Mouse (Mus musculus): Measurements from ENCODE around the gene Akap1.

Akap1 gene

DNA sequence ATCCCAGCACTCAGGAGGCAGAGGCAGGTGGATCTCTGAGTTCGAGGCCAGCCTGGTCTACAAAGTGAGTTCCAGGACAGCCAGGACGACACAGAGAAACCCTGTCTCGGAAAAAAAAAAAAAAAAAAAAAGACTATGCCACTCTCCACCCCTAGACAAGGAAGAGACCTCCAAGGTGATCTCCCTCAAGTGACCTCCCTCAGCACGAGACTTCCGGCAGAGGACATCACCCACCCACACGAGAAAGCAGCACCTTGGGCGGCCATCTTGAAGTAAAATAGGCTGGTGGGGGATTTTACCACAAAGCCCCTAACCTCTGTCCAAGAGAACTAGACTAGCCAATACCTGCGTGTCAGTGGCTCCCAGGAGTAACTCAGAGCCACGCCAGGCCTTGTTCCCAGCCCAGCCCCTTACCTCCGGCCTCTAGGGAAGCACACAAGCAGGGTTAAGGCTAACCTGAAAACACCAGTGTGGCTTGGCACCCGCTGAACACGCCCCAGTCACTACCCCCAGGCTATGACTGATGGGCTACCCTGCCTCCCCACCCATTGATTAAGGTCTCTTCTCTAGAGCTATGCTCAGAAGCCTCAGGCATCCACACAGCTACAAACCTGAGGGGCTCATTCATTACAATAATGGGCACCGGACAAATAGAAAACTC, 21.9 kb downstream of the Akap1 start:
- DNase-seq (ENCODE audit: low read depth, low spot score), result no peak

DNA sequence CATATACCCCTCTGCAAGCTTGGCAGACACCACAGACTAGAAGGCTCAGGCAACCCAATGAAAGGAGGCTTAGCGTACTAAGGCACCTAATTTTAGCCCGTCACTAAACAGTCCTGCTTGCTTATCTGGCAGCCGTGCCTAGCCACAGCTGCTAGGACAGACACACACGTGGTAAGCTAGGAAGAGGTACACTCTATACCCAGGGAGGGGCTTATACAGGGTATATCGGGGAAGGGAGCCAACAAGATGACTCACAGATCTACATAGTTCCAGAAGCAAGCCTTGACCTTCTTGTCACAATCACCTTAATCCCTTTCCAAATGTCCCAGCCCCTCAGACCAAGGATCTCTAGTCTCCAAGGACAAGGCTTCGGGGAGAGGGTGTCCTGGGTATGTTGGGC, 23.0 kb downstream of the Akap1 start:
- no peak for DNase-seq (ENCODE audit: low read depth, low spot score)

DNA sequence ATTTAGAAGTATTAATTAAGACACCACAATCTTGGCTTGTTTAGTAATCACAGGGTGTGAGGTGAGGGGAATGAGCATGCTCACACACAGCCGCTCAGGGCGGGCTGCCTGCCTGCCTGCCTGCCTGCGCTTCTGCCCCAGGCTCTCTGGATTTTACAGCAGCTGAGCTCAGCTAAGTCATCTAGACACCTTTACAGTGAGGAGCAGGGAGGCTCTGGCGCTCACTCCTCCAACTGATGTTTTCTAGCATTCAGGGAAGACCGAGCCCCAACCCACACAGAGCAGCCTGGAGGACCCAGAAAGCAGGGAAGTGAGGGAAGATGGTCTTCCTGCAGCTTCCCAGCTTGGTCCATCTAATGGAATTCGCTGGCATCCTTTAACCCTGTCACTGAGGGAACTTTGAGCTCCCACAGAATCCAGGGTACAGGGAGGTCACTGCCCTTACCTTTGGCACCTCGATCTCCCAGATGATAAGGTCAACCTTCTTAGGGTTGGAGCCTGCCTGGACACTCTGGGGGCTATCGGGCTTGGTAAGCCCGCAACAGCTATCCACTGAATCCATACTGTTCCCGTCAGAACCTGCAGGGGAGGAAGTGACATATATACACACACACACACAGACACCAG, 23.5 kb downstream of the Akap1 start:
- no peak for DNase-seq (ENCODE audit: low read depth, low spot score)

DNA sequence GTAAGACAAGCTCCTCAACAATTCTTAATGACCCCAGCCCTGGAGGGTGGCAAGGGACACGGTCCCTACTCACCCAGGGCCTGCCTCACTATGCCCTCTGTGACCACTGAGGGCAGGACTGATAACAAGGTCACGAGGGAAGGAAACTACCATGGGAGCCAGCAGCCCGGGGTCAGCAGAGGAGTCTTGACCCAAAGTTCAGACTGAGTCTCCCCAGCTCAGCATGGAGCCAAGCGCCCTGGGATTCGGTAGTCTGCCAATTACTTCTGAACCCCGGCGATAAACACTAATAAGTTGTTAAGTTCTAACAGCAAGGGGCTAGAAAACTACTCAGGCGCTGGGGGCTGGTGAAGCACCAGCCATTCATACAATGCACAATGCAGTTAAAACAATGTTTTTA, 24.1 kb downstream of the Akap1 start:
- DNase-seq (ENCODE audit: low read depth, low spot score), result no peak

DNA sequence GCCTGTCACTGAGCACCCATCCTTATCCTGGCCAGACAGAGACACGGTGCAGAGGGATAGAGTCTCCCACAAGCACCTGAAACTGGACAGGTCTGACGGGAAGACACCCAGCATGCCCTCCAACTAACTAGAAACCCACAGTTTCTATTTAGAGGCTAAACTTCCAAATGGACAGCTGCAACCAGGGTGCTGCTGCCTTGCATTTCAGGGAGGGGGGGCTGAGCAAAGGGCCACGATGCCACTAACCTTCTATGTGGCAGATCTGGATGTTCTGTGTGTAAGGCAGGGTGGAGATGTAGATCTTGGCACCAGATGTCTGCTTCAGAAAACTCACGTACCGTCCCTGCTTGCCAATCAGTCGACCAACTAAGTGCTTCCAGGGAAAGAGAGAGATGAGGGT, 25.0 kb downstream of the Akap1 start:
- no peak for DNase-seq (ENCODE audit: low read depth, low spot score)

DNA sequence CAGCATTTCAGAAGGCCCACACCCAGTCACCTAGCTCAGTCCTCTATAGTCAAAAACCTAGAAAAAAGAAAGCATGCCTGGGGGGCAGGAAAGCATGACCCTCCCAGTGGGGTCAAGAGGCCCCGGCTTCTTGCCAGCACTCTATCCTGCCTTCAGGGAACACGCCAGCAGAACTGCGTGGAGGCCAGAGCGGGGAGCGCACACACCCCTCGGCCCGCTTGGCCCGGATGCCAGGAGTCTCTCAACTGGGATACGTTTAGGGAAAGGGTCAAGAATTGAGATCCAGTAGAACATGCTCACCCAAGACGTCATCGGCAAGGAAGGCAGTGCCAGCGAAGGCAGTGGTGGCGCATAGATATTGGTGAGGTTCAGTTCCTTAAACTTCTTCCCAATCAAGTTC, 25.8 kb downstream of the Akap1 start:
- no peak for DNase-seq (ENCODE audit: low read depth, low spot score)

DNA sequence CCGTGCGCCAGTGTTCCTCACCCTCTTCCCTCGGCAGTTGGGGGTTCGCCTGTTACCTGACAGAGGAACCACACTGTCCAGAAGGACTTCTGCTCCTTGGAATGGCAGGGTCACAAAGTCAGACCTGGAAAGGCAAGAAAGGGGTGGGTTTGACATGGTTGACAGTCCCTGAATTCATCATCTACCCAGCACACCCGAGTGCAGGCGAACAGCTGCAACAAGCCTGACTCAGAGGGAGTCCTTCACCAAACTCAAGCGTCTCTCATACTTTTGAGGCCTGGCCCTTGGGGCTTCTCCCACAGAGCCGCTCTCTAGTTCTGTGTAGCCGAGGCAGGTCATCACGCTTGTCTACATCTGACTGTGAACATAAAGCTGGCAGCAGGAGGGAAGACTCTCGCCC, 29.8 kb downstream of the Akap1 start:
- DNase-seq (ENCODE audit: low read depth, low spot score), result no peak

DNA sequence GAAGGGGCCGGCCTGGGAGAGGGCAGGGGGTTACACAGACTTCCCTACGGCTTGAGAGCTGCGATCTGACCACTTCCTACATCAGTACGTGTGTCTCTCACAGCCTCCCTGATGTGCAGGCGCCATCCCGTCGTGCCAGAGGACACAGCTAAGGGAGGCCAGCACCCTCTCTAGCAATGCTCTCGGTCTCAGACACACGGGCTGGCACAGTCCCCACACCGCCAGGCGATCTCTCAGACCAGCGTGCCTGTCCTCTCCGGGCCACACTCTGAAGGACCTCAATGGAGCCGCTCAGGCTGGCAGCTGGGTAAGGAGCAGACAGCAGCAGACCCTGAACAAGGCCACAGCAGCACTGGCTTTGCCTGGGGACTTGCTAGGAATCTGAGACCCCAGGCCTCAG, 30.3 kb downstream of the Akap1 start:
- no peak for DNase-seq (ENCODE audit: low read depth, low spot score)

DNA sequence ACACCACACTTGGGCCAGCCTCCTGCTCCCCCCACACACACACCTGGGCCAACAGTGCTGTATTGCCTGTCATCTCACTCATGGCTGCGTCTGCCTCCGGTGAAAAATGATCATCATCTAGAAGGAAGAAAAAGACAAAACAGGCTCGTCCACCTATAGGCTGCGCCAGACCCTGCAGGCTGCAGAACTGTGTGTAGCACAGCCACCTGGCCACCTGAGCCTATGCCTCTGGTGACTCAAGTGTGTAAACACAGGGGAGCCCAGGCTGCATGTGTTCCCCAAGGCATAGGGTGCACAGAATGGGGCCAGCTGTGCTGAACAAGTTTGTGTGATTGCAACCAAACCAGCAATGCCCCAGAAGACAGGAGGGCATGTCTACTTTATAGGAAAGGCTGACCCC, 31.3 kb downstream of the Akap1 start:
- DNase-seq (ENCODE audit: low read depth, low spot score), result no peak

DNA sequence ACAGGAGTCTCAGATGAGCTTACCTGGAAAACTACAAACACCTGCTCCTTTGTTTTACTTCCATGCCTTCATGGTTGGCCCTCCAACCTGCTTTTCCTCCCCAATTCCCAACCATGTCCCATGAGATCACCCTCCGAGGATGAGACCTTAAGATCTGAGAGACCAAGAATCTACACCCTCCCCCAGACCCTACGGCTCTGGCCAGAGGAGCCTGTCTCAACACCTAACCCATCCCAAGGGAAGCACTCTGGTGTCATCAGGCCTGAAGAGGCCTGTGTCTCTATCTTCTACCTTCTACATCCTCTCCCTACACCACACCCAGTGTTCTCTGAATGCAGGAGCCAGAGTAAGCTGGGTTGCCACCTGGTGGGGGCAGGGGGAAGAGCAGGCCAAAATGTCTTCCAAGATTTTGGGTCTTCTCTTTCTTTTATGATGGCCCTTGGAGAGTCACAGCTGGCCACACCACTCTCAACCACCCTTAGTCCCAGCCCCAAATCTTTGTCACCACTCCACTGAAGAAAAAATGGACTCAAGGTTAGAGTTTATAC, 34.1 kb downstream of the Akap1 start:
- peak; percentile 60 for DNase-seq (ENCODE audit: low read depth, low spot score)

DNA sequence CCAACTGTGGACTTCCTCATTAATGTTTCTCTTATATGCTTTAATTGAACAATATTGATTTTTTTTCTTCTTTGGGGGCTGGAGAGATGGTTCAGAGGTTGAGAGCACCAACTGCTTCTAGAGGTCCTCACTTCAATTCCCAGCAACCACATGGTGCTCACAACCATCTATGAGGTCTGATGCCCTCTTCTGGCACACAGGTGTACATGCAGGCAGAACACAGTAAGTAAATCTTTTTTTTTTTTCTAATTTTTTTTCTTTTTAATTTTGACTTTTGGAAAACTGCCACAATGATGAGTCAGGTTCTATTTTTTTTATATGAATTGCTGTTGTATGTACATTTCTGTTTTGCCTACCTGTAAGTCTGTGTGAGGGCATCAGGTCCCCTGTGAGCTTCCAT, 35.9 kb downstream of the Akap1 start:
- no peak for DNase-seq (ENCODE audit: low read depth, low spot score)

DNA sequence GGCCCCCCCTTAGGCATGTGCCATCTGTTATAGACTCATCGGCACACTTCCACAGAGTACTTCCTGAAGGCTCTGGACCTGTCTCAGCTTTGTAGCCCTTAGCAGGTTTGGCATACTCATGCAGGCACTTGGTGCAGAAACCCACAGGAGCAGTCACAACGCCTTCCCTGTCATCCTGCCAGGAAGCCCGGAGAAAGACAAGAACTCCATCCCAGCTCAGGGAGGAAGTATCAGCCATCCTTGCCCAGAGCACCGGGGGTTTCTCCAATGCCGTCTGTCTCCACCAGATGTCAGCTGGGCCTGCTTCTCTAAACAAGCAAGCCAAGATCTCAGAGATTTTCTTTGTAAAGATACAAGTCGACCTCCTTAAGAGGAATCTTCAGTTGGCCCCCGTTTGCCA, 38.5 kb downstream of the Akap1 start:
- DNase-seq (ENCODE audit: low read depth, low spot score), result no peak

DNA sequence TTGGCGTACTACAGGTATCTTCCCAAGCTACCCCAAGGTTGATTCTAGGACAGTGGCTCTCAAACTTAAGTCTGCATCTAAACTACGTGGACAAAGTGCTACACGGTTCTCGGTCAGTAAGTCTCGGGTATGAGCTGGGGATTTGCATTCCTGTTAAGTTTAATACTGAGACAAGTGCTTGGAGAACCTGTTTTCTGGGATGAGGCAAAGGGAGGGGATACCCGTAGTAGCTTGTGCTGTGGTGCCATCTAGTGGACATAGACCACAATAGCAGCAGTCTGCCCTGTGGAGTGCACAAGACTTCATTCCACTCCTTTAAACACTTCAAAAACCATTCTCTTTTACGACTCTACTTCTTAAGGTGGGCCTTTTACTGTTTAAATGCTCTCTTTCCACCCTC, 41.4 kb downstream of the Akap1 start:
- peak; percentile 89 for DNase-seq (ENCODE audit: low read depth, low spot score)

DNA sequence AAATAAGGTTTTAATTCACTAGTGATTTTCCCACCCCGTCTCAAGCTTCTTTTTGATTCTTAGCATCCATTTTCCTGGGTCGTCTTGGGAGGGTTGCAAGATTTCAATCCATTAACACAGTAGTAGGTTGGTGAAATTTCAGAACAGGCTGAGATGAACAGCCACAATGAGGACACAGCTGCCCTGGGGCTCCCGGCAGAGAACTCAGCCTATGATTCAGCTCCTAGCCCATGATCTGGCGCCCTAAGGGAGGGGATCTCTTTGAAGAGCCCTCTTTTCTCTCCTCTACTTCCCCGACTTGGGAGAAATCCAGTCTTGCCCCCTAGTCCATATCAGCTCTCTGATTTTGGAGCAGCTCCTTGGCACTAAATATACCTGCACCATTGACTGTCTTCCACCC, 41.9 kb downstream of the Akap1 start:
- peak; percentile 28 for DNase-seq (ENCODE audit: low read depth, low spot score)

DNA sequence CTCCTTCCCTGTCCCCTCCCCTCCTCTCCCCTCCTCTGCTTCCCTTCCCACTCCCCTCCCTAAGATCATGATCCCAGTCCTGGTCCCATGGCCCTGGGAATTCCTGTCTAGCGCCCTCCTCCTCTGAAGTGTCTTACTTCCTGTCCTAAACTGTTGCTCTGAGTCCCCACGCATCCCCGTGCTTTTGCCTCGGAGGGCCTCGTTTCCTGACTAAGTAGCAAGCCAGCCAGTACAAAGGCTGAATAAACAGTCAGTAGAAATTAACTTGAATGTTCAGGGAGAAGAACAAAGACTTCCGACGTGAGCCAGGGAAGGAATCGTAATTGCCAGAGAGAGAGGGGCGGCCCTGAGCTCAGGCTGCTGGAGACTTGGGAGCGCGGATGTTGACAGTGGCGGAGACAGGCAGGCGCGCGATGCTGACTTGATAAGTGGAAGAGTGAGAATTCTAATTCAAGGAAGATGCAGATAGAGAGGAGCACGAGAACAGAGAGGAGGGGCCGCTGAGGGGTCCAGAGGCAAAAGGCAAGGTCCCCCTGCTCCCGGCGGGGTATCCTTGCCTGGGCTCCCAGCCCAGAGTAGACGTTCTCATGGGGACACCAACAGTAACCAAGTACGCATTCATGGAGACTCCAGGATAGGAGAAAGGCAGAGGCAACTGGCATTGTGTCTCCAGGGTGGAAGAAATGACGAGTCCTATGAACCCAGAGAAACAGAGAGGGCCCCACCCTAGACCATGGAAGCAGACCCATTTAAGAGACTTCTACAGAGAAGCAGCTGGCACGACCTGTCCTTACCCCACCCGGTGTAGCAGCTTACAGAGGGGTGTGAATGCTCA, 43.4 kb downstream of the Akap1 start:
- peak; percentile 46 for DNase-seq (ENCODE audit: low read depth, low spot score)

DNA sequence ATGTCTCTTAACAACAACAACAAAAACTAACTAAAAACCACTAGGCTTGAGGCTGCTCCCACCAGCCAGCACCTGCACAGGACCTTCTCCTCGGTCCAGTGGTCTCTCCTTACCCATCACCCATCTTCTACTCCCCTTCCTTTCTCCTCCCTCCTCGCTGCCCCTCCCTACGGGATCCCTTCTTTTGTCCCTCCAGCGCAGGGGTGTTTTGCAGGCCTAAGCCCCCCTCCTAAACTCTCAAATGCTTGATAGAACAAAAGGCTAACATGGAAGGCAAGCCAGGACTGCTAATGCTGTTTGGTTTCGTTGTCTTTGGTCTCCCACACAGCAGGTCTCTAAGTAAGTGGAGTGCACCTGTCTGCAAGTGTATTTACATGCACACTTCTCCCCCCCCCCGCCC, 44.1 kb downstream of the Akap1 start:
- DNase-seq (ENCODE audit: low read depth, low spot score), result no peak

DNA sequence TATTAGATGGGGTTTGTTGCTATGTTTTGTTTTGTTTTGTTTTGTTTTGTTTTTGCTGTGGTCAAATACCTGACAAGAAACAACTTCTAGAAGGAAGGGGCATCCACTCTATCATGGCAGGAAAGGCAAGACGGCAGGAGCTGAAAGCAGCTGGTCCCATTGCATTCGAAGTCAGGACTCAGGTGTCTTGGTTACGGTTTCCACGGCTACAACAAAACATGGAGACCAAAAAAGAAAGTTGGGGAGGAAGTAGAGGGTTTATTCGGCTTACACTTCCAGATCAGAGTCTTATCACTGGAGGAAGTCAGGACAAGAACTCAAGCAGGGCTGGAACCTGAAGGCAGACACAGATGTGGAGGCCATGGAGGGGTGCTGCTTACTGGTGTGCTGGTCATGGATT, 47.3 kb downstream of the Akap1 start:
- no peak for DNase-seq (ENCODE audit: low read depth, low spot score)

DNA sequence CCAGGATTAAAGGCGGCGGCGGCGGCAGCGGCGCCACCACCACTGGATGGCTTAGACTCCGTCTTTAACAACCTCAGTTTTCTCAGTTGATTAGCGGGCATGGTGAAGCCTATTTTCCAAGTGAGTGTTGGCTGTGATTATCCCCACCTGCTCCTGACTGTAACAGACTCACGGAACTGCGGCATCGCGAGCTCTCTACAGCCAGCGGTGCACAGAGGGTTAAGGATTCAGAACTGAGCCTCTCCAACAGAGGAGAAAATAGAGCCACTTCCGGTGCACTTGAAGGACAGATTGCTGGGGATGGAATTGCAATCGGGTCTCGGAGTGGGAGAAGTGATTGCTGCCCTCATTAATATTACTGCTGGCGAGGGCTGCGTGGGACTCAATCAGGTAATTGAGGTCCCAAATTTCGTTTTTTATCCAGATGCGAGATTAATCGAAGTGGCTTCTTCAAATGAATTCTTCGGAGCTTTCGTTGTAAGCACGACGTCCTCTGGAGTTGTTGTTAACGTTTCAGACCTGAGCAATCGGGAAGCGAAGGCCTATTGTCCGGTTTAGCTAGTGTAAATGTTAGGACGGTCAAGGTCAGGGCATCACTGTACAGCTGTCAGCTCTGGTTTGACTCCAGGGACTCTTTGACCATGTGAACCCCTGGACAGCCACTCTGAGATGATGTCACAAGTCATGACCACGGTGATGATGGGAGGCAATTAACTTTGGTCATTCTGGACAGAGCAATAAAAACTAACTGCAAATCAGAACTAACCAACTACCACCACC, 61.0 kb downstream of the Akap1 start:
- DNase-seq (ENCODE audit: low read depth, low spot score), result no peak

DNA sequence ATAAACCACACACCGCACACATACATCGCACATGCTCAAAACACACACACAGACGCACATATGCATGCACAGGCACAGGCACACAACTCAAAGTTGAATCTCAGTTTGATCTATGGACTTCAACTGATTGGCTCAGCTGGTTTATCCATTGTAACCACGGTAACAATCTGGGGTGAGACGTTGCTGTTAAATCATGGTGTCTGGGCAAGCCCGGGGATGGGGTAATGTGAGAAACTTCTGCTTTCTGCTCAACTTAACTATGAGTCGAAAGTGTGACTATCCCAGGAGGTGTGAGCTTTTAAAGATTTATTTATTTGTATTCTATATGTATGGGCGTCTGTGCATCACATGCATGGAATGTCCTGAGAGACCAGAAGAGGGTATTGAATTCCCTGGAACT, 68.2 kb downstream of the Akap1 start:
- no peak for DNase-seq (ENCODE audit: low read depth, low spot score)

DNA sequence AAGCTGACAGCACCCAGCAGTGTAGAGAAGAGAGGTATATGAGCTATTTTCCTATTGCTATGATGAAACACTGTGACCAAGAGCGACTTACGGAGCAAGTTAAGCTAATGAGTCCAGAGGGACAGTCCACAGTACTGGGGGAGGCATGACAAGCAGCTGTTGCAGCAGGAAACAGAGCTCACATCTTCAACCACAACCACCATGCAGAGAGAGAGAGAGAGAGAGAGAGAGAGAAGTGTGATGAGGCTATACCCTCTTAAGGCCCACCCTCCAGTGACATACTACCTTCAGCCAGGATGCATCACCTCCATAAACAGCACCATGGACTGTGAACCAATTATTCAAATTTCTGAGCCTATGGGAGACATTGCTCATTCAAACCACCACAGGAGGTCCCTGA, 74.5 kb downstream of the Akap1 start:
- DNase-seq (ENCODE audit: low read depth, low spot score), result no peak

DNA sequence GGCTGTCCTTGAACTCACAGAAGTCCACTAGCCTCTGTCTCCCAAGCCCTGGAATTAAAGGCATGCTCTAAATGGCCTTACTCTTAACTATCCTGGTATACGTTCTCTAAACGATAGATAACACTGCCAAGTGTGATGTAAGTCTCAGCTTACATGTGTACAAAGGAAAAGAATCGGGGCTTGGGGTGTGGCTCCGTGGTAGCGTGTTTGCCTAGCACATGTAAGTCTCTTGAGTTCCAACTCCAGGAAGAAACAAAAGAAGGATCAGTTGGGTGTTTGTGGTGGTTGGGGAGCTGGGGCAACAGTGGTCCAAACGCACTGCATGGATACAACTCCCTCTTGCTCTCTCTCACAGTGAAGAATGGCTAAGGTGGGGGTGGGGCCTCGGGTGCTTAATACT, 77.6 kb downstream of the Akap1 start:
- DNase-seq (ENCODE audit: low read depth, low spot score), result no peak

DNA sequence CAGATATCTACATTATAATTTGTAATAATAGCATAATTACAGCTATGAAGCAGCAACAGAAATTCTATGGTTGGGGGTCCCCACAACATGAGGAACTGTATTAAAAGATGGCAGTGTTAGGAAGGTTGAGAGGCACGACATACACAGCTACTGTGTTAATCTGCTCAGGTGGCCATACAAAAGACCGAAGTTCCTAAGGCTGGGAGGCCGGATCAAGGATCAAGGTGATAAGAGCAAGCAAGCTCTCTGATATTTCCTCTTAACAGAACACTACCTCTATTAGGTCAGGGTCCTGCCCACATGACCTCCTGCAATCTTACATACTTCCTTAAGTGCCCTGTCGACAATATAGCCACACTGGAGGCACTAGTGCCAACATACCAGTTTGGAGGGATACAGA, 80.9 kb downstream of the Akap1 start:
- DNase-seq (ENCODE audit: low read depth, low spot score), result no peak

Data from mesoderm, embryonic 11.5 days (tissue).